Comparison of ENCODE assay signal across 12 mouse cellular contexts in genomic region chr11:114576803-114577202, GRCm38 (mm10).
DNase-seq lines count a peak whose midpoint lies in the region; TF ChIP-seq lines count a peak whose summit lies in the region.
"Had no signal": no experiment of that assay in that cellular context is flagged by ENCODE, and none has a peak within 500 bp of the region (broad histone marks: within the 10 kb centered on the region; RNA-seq: fewer than 3 reads in every experiment).

No protein-coding gene starts in this region.

- no peak for DNase-seq in layer of hippocampus, adult 2 months (ENCODE audit: low spot score in 2 of 2)
- no peak for DNase-seq in layer of hippocampus, postnatal 14 days (ENCODE audit: low spot score in 2 of 2)
- DNase-seq in c-Kit-positive CD71-positive TER-119-negative erythroid progenitor cells, embryonic 14.5 days (ENCODE audit: low read depth) = peak; percentile 17
- peak; percentile 31 for DNase-seq in splenic B cell, adult 2 months (ENCODE audit: low read depth, low spot score)
- no peak for DNase-seq in cerebellum, adult 18-20 months
- no peak for DNase-seq in spleen, adult 18-20 months
- no peak for DNase-seq in cerebellum, adult 9-10 months
- DNase-seq: heart, postnatal 10 days had no signal

- no peak overlapping the region for H3K27ac ChIP-seq in layer of hippocampus, adult 2 months
- H3K27ac ChIP-seq: kidney, embryonic 15.5 days; neural tube, embryonic 15.5 days had no signal

- H3K4me1 ChIP-seq in E14TG2a.4 (replicated peaks; ENCODE audit: low read depth, low read length) = peaks cover 53% of the 10 kb centered on the region
- H3K4me1 ChIP-seq: kidney, embryonic 15.5 days; neural tube, embryonic 15.5 days had no signal

- no peaks in the 10 kb centered on the region for H3K27me3 ChIP-seq in E14TG2a.4 (ENCODE audit: insufficient read depth, low read length)
- no peaks in the 10 kb centered on the region for H3K27me3 ChIP-seq in splenic B cell, adult 2 months (ENCODE audit: control insufficient read depth, insufficient read depth, low read length, poor library complexity, severe bottlenecking)
- H3K27me3 ChIP-seq: neural tube, embryonic 15.5 days; Patski had no signal

- no peak overlapping the region for H3K4me3 ChIP-seq in layer of hippocampus, adult 2 months
- 0 out of 2 replicates have a peak overlapping the region, but pooled peaks have one; percentile 1 for H3K4me3 ChIP-seq in E14TG2a.4 (replicated peaks; ENCODE audit: low read length)
- H3K4me3 ChIP-seq: kidney, embryonic 15.5 days; neural tube, embryonic 15.5 days had no signal

- peak; percentile 60 for TF ChIP-seq CTCF in layer of hippocampus, adult 2 months (conservative IDR thresholded peaks at IDR 0.05)
- TF ChIP-seq CTCF in E14TG2a.4 (conservative IDR thresholded peaks at IDR 0.05; ENCODE audit: low read length) = peak; percentile 75

- H3K36me3 ChIP-seq in E14TG2a.4 (ENCODE audit: insufficient read depth, low read length) = no peaks in the 10 kb centered on the region
- H3K36me3 ChIP-seq in splenic B cell, adult 2 months (ENCODE audit: control insufficient read depth, insufficient read depth, low read length, poor library complexity, severe bottlenecking) = no peaks in the 10 kb centered on the region
- H3K36me3 ChIP-seq: kidney, embryonic 15.5 days; neural tube, embryonic 15.5 days had no signal

- H3K9me3 ChIP-seq in E14TG2a.4 (ENCODE audit: low read length) = peaks cover 4% of the 10 kb centered on the region; the same call in 1 of the 2 replicates

Comparison
In these comparisons a context has a peak if more than half of its experiments do, and no peak if none do; other contexts are left out.
1. DNase-seq: peak in c-Kit-positive CD71-positive TER-119-negative erythroid progenitor cells, embryonic 14.5 days (single experiment) and splenic B cell, adult 2 months (single experiment); none in layer of hippocampus, adult 2 months (0 of 2), layer of hippocampus, postnatal 14 days (0 of 2), cerebellum, adult 18-20 months (0 of 2), spleen, adult 18-20 months (0 of 2) and cerebellum, adult 9-10 months (single experiment).